Mouse (Mus musculus): Measurements from ENCODE around the gene Gm21149. TPM values are rescaled to one million over a fixed set of nuclear protein-coding genes. Genes with fewer than 3 reads are reported as not detected.
"Not testable (repeated sequence)": the region's sequence is repeated elsewhere in the genome, so short reads cannot be mapped to it uniquely, and the experiment has no call there.

The Gm21149 gene
- not detected in 2 replicates for total RNA-seq (2017)

DNA sequence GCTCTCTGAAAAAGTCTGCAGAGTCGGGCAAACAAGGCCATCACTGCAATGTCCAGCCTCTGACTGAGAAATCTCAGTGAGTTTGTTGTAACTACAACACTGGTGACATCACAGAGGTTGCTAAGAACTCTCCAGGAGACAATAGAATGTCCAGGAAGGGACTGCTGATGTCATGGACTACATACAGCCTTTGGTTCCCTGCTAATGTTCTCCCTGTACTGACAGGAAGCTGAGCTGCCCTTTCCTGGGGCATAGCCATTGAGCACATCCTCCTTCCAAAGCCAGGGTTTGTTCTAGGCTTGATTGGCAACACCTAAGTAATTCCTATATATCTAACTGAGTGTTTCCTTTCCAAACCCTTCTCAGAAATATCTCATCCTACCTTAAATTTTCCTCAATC is at the start of gene Gm21149:
Gene Gm21149 (minus strand): TSS at position 101 of the 400 bp plus-strand sequence.
- not testable (repeated sequence) for ATAC-seq (replicated peaks in 1 of 2; ENCODE audit: insufficient read depth in 1 of 2, low FRiP score in 2 of 2, low TSS enrichment in 1 of 2, low read depth in 1 of 2, poor library complexity in 2 of 2, severe bottlenecking in 2 of 2)

DNA sequence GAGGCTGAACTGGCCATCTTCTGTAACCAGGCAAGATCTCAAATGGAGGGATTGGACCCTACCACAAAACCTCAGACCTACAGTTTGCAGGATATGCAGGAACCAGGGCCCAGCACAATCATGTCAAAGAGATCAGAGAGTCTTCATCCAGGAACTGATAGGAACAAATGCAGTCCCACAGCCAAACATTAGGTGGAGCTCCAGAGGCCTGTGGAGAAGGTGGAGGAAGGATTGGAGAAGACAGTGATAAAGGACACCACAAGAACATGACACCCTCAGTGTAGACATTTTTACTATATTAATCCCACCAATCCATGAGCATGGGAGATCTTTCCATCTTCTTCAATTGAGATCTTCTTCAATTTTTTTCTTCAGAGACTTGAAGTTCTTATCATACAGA is 46.1 kb upstream of the Gm21149 start:
- ATAC-seq (replicated peaks in 1 of 2; ENCODE audit: insufficient read depth in 1 of 2, low FRiP score in 2 of 2, low TSS enrichment in 1 of 2, low read depth in 1 of 2, poor library complexity in 2 of 2, severe bottlenecking in 2 of 2): not testable (repeated sequence)

DNA sequence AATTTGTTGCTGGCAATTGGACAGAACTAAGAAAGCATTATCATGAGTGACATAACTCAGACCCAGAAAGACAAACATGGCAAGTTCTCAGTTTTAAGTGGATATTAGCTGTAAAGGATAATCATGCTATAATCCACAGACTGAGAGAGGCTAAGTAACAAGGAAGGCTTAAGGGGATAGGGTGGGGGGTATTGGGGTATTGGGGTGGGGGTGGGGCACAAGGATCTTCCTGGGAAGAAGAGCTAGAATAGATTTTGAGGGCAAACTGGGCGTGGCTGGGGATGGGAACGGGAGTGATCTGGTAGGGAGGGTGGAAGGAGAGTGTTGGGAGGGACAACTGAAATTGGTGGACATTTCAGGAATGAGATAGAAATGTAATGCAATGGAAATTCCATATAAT is 45.7 kb upstream of the Gm21149 start:
- not testable (repeated sequence) for ATAC-seq (replicated peaks in 1 of 2; ENCODE audit: insufficient read depth in 1 of 2, low FRiP score in 2 of 2, low TSS enrichment in 1 of 2, low read depth in 1 of 2, poor library complexity in 2 of 2, severe bottlenecking in 2 of 2)

DNA sequence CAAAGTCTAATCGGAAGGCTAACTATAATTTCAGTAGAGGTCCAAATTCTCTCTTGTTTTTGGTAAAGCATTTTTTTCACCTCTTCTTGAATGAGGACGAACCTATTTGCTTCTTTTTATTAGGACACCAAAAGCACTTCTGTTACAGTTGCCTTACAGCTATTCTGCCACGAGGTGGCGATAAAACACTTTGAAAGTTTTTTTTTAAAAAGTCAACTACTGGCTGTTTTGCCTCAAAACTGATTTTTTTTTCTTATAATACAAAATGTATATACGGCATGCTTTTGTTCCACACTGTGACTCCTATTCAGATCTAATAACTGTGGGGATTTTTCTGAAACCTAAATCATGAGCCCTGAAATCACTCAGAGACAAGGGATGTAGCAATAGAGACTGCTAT is 44.1 kb upstream of the Gm21149 start:
- not testable (repeated sequence) for ATAC-seq (replicated peaks in 1 of 2; ENCODE audit: insufficient read depth in 1 of 2, low FRiP score in 2 of 2, low TSS enrichment in 1 of 2, low read depth in 1 of 2, poor library complexity in 2 of 2, severe bottlenecking in 2 of 2)

DNA sequence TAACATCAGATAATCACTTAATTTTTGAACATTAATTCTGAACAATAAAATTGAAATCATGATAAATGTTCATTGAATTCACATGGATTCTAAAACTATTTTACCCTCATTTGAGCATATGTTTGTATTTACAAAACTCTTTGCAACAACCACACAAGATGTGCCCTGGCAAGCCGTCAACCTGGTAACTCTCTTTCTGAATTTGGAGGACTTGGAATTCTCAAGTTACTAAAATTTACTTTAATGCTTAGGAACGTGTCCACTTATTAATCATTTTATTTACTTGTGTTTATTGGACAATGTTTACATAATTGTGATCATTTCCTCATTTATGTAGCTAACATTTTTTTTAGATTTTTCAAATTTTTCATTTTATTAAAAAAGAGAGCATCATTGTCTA is 40.8 kb upstream of the Gm21149 start:
- not testable (repeated sequence) for ATAC-seq (replicated peaks in 1 of 2; ENCODE audit: insufficient read depth in 1 of 2, low FRiP score in 2 of 2, low TSS enrichment in 1 of 2, low read depth in 1 of 2, poor library complexity in 2 of 2, severe bottlenecking in 2 of 2)

DNA sequence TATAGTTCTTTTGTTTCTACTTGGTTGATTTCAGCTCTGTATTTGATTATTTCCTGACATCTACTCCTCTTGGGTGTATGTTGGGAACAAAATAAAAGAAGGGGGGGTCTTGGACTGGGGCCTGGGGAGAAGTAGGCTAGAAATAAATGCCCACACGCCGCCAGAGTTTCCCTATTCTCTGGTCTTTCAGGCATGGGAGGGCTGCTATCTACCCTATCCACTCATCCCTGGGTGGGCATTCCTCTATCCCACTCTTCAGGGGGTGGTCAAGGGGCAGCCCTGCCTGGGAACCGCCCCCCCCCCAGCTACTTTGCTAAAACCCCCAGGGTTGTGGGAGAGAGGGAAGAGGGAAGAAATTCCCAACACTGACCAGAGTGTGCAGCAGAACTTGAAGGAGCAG is 35.9 kb upstream of the Gm21149 start:
- not testable (repeated sequence) for ATAC-seq (replicated peaks in 1 of 2; ENCODE audit: insufficient read depth in 1 of 2, low FRiP score in 2 of 2, low TSS enrichment in 1 of 2, low read depth in 1 of 2, poor library complexity in 2 of 2, severe bottlenecking in 2 of 2)

DNA sequence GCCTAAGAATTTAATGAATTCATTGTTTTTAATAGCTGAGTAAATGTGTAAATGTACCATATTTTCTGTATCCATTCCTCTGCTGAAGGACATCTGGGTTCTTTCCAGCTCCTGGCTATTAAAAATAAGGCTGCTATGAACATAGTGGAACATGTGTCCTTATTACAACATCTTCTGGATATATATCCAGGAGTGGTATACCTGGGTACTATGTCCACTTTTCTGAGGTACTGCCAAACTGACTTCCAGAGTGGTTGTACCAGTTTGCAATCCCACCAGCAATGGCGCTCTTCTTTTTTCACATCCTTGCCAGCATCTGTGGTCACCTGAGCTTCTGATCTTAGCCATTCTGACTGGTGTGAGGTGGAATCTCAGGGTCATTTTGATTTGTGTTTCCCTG is 33.6 kb upstream of the Gm21149 start:
- not testable (repeated sequence) for ATAC-seq (replicated peaks in 1 of 2; ENCODE audit: insufficient read depth in 1 of 2, low FRiP score in 2 of 2, low TSS enrichment in 1 of 2, low read depth in 1 of 2, poor library complexity in 2 of 2, severe bottlenecking in 2 of 2)

DNA sequence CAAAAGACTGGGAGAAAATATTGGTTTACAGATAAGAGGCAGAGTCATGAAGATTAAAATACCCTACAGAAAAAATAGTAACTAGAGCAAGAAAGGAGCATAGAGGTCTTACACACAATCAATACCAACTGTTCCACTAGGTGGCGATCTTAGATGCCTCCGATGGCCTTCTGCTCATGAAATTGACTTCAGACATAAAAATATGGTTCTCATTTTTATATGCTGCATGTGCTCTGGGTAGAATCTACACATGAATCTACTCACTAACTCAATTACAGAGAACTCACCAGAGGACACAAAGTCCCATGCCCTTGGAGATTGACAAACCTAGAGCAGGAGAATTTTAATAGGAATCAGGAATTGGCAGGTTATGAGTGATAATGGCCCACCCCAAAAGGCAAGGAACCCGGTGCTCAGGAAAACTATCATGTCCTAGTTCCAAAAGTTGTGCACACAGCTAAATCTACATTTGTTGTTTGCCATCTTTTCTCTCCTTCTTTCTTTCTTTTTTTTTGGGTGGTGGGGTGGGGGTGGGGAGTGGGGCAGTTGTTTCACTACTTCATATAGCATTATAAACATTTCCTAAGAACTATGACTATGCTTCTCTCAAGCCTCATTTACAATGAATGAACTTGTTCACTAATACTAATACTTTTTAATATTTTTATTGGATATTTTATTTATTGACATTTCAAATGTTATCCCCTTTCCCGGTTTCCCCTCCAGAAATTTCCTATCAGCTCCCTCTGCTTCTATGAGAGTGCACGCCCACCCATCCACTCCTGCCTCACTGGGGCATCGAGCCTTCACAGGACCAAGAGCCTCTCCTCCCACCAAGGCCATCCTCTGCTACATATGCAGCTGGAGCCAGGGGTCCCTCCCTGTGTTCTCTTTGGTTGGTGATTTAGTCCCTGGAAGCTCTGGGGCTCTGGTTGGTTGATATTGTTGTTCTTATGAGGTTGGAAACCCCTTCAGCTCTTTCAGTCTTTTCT is 32.4 kb upstream of the Gm21149 start:
- not testable (repeated sequence) for ATAC-seq (replicated peaks in 1 of 2; ENCODE audit: insufficient read depth in 1 of 2, low FRiP score in 2 of 2, low TSS enrichment in 1 of 2, low read depth in 1 of 2, poor library complexity in 2 of 2, severe bottlenecking in 2 of 2)

- not testable (repeated sequence) for ATAC-seq (replicated peaks in 1 of 2; ENCODE audit: insufficient read depth in 1 of 2, low FRiP score in 2 of 2, low TSS enrichment in 1 of 2, low read depth in 1 of 2, poor library complexity in 2 of 2, severe bottlenecking in 2 of 2)
Measured at GRCm38 (mm10) chr5:15507757-15508459, 31.6 kb upstream of the Gm21149 start.

GRCm38 (mm10) chr5:15507309-15507619 is 30.9 kb upstream of the Gm21149 start:
- ATAC-seq (replicated peaks in 1 of 2; ENCODE audit: insufficient read depth in 1 of 2, low FRiP score in 2 of 2, low TSS enrichment in 1 of 2, low read depth in 1 of 2, poor library complexity in 2 of 2, severe bottlenecking in 2 of 2): no peak

GRCm38 (mm10) chr5:15506575-15507308 is 30.4 kb upstream of the Gm21149 start:
- peak; percentile 45 to 62; a peak in 1 of 4 replicates for ATAC-seq (replicated peaks in 1 of 2; ENCODE audit: insufficient read depth in 1 of 2, low FRiP score in 2 of 2, low TSS enrichment in 1 of 2, low read depth in 1 of 2, poor library complexity in 2 of 2, severe bottlenecking in 2 of 2)

DNA sequence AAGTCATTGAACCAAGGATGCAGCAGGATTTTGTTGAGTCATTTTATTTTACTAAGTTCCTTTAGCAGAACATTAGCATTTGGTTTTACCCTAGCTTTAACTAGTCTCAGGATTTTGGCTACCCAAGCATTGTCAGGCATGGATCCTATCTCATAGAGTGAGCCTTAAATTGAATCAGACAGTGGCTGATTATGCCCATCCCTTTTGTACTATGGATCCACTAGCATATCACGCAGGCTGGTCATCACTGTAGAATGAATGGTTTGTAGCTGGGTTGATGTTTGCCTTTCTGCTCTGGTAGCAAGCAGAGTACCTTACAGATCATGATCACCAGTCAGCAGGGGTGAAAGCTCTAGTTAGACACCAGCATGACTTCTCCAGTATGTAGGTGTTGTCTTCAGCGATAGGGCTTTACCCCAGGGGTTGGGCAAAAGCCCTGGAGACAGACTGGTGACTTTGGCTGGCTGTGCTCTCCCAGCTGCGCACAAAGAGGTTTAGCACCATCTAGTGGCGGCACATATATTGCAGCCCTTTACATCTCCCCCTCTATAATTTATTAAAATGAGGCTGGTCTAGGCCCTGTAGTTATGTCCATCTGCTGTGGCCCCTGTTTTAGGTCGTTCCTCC is 22.6 kb upstream of the Gm21149 start:
- not testable (repeated sequence) for ATAC-seq (replicated peaks in 1 of 2; ENCODE audit: insufficient read depth in 1 of 2, low FRiP score in 2 of 2, low TSS enrichment in 1 of 2, low read depth in 1 of 2, poor library complexity in 2 of 2, severe bottlenecking in 2 of 2)

GRCm38 (mm10) chr5:15498350-15498749 is 22.0 kb upstream of the Gm21149 start:
- ATAC-seq (replicated peaks in 1 of 2; ENCODE audit: insufficient read depth in 1 of 2, low FRiP score in 2 of 2, low TSS enrichment in 1 of 2, low read depth in 1 of 2, poor library complexity in 2 of 2, severe bottlenecking in 2 of 2): not testable (repeated sequence)

DNA sequence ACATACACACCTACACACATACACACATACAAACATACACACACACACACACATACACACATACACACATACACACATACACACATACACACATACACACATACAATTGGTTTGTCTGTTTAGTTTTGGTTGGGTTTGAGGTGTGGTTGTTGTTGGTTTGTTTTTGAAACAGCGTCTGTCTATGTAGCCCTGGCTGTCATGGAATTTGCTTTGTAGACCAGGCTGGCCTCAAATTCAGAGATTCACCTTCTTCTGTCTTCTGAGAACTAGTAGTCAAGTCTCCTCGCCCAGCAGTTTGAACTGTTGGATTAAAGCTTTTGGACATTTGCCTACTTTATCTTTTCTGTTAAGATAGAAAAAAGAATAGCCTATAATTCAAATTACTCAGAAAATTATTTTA is 14.6 kb upstream of the Gm21149 start:
- ATAC-seq (replicated peaks in 1 of 2; ENCODE audit: insufficient read depth in 1 of 2, low FRiP score in 2 of 2, low TSS enrichment in 1 of 2, low read depth in 1 of 2, poor library complexity in 2 of 2, severe bottlenecking in 2 of 2): not testable (repeated sequence)

DNA sequence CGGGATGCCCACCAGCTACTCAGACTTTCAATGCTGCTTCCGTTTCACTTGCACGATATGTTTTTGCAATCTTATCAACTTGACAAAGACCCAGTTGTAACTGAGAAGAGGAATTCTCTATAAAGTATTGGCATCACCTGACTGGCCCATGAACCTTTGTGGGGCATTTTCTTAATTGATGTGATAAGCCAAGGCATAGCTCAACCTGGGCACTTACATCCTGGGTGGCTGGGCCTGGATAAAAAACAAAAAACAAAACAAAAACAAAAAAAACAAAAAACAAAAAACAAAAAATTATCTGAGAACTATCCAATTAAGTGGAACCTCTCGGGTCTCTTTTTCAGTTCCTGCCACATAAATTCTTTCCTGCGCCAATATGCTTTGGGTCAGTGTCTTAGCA is 12.4 kb upstream of the Gm21149 start:
- no peak for ATAC-seq (replicated peaks in 1 of 2; ENCODE audit: insufficient read depth in 1 of 2, low FRiP score in 2 of 2, low TSS enrichment in 1 of 2, low read depth in 1 of 2, poor library complexity in 2 of 2, severe bottlenecking in 2 of 2)

- not testable (repeated sequence) for ATAC-seq (replicated peaks in 1 of 2; ENCODE audit: insufficient read depth in 1 of 2, low FRiP score in 2 of 2, low TSS enrichment in 1 of 2, low read depth in 1 of 2, poor library complexity in 2 of 2, severe bottlenecking in 2 of 2)
Measured at GRCm38 (mm10) chr5:15484616-15485015, 8.3 kb upstream of the Gm21149 start.

DNA sequence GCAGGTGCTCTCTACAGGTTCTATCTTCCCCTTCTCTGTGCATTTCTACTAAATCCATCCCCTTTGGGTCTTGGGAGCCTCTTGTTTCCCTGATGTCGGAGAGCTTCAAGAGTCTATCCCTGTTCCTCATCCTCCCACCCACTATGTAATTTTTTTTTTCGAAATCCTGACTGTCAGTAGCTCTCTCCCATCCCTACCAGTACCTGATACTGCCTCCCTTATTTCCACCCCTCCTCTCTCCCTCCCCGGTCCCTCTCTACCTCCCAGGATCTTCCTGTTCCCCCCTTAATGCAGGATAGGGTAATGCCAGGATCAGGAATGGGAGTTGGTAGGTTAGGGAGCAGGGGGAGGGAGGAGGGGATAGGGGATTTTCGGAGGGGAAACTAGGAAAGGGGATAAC is 7.3 kb upstream of the Gm21149 start:
- not testable (repeated sequence) for ATAC-seq (replicated peaks in 1 of 2; ENCODE audit: insufficient read depth in 1 of 2, low FRiP score in 2 of 2, low TSS enrichment in 1 of 2, low read depth in 1 of 2, poor library complexity in 2 of 2, severe bottlenecking in 2 of 2)

Measured in hematopoietic stem cell, adult 5-6 weeks (primary cell).